Mouse (Mus musculus): ENCODE data around the gene Armc8. TPM values are rescaled to one million over a fixed set of nuclear protein-coding genes. Genes with fewer than 3 reads are reported as not detected.

Armc8 gene
- polyA plus RNA-seq, 1 experiment = 11.9 TPM

GRCm38 (mm10) chr9:99431346-99431745, 137.4 kb downstream of the Armc8 start:
- no peak overlapping the region for H3K27ac ChIP-seq (ENCODE audit: control insufficient read depth, insufficient read depth, low read depth, low read length, poor library complexity)
- H3K4me1 ChIP-seq (ENCODE audit: control insufficient read depth, insufficient read depth, low read length) = no peaks in the 10 kb centered on the region
- no peak overlapping the region for H3K4me3 ChIP-seq (replicated peaks; ENCODE audit: control insufficient read depth, low read depth, low read length)
- WGBS = 89% methylated on average over 8 of the region's 8 CpGs
- TF ChIP-seq POLR2A (IDR thresholded peaks at IDR 0.05; ENCODE audit: borderline replicate concordance, control insufficient read depth, low read depth, low read length) (no peak), CTCF (IDR thresholded peaks at IDR 0.05; ENCODE audit: control insufficient read depth, insufficient read depth, low read length) (no peak)

GRCm38 (mm10) chr9:99430806-99431205, 137.9 kb downstream of the Armc8 start:
- H3K4me1 ChIP-seq (ENCODE audit: control insufficient read depth, insufficient read depth, low read length) = no peaks in the 10 kb centered on the region
- 81% methylated on average over 6 of the region's 6 CpGs for whole genome bisulfite sequencing
- H3K27ac ChIP-seq (ENCODE audit: control insufficient read depth, insufficient read depth, low read depth, low read length, poor library complexity) = no peak overlapping the region
- TF ChIP-seq POLR2A (IDR thresholded peaks at IDR 0.05; ENCODE audit: borderline replicate concordance, control insufficient read depth, low read depth, low read length) (no peak), CTCF (IDR thresholded peaks at IDR 0.05; ENCODE audit: control insufficient read depth, insufficient read depth, low read length) (no peak)
- H3K4me3 ChIP-seq (replicated peaks; ENCODE audit: control insufficient read depth, low read depth, low read length) = no peak overlapping the region

- 74% methylated on average over 3 of the region's 3 CpGs for WGBS
- H3K27ac ChIP-seq (ENCODE audit: control insufficient read depth, insufficient read depth, low read depth, low read length, poor library complexity) = no peak overlapping the region
- TF ChIP-seq CTCF (IDR thresholded peaks at IDR 0.05; ENCODE audit: control insufficient read depth, insufficient read depth, low read length) (no peak), POLR2A (IDR thresholded peaks at IDR 0.05; ENCODE audit: borderline replicate concordance, control insufficient read depth, low read depth, low read length) (no peak)
- no peaks in the 10 kb centered on the region for H3K4me1 ChIP-seq (ENCODE audit: control insufficient read depth, insufficient read depth, low read length)
- no peak overlapping the region for H3K4me3 ChIP-seq (replicated peaks; ENCODE audit: control insufficient read depth, low read depth, low read length)
These were observed 138.9 kb downstream of the Armc8 start for GRCm38 (mm10) chr9:99429845-99430244.

- no peak overlapping the region for H3K27ac ChIP-seq (ENCODE audit: control insufficient read depth, insufficient read depth, low read depth, low read length, poor library complexity)
- WGBS = 86% methylated on average over 11 of the region's 11 CpGs
- H3K4me3 ChIP-seq (replicated peaks; ENCODE audit: control insufficient read depth, low read depth, low read length) = no peak overlapping the region
- TF ChIP-seq CTCF (IDR thresholded peaks at IDR 0.05; ENCODE audit: control insufficient read depth, insufficient read depth, low read length) = no peak
- no peak for TF ChIP-seq POLR2A (IDR thresholded peaks at IDR 0.05; ENCODE audit: borderline replicate concordance, control insufficient read depth, low read depth, low read length)
- no peaks in the 10 kb centered on the region; the same call in 1 of the 2 replicates for H3K4me1 ChIP-seq (ENCODE audit: control insufficient read depth, insufficient read depth, low read length)
These were observed 139.9 kb downstream of the Armc8 start for GRCm38 (mm10) chr9:99428601-99429331.

Other genes with a start within 250 kb of the Armc8 start
- 0.77 TPM in 1 of 2 replicates, not detected in the other for gene Esyt3, start 210.3 kb downstream of the Armc8 start, polyA plus RNA-seq (2011; ENCODE audit: insufficient read depth, insufficient read length, low replicate concordance, missing spikeins)
- gene Mras, start 131.5 kb downstream of the Armc8 start, polyA plus RNA-seq (2011; ENCODE audit: insufficient read depth, insufficient read length, low replicate concordance, missing spikeins) = 2.2 and 6.6 TPM in 2 replicates
- gene Nme9, start 117.4 kb downstream of the Armc8 start, polyA plus RNA-seq (2011; ENCODE audit: insufficient read depth, insufficient read length, low replicate concordance, missing spikeins) = not detected in 2 replicates
- gene Dbr1, start 6.9 kb upstream of the Armc8 start, polyA plus RNA-seq (2011; ENCODE audit: insufficient read depth, insufficient read length, low replicate concordance, missing spikeins) = 15.1 and 16.2 TPM in 2 replicates
- not detected in 2 replicates for gene A4gnt, start 43.6 kb upstream of the Armc8 start, polyA plus RNA-seq (2011; ENCODE audit: insufficient read depth, insufficient read length, low replicate concordance, missing spikeins)
- 0.45 and 1.0 TPM in 2 replicates for gene Dzip1l, start 60.6 kb upstream of the Armc8 start, polyA plus RNA-seq (2011; ENCODE audit: insufficient read depth, insufficient read length, low replicate concordance, missing spikeins)
- 0.60 TPM in 1 of 2 replicates, not detected in the other for gene Cldn18, start 148.4 kb upstream of the Armc8 start, polyA plus RNA-seq (2011; ENCODE audit: insufficient read depth, insufficient read length, low replicate concordance, missing spikeins)

All from bone marrow, adult 2 months (tissue).